Mouse (Mus musculus) liver, adult 2 months (tissue): ENCODE data around the gene Spp2. TPM values are rescaled to one million over a fixed set of nuclear protein-coding genes. Genes with fewer than 3 reads are reported as not detected.
"Not testable (repeated sequence)": the region's sequence is repeated elsewhere in the genome, so short reads cannot be mapped to it uniquely, and the experiment has no call there.

Experiments
- DNase-seq: peaks from one replicate; pipeline ENCODE4 v3.0.0-alpha.2; 2011; ENCODE audit warnings: low read depth, low spot score; ENCODE audit errors: extremely low read depth
- H3K27ac ChIP-seq: fragments of 200-500 bp; replicated peaks from 2 replicates; pipeline ENCODE4 v1.5.1; 2012; ENCODE audit warnings: low read depth, mild to moderate bottlenecking, control low read depth, inconsistent platforms, low read length; ENCODE audit not compliant: insufficient read depth
- H3K27me3 ChIP-seq: fragments of 200-500 bp; 2 replicates; pipeline ENCODE4 v1.6.1; 2012; ENCODE audit warnings: mild to moderate bottlenecking, moderate library complexity, low read length, inconsistent platforms; ENCODE audit not compliant: control insufficient read depth, insufficient read depth
- H3K36me3 ChIP-seq: fragments of 200-500 bp; 2 replicates; pipeline ENCODE4 v1.6.1; 2012; ENCODE audit warnings: low read length, inconsistent platforms; ENCODE audit not compliant: control insufficient read depth, insufficient read depth
- H3K4me1 ChIP-seq: fragments of 200-500 bp; 2 replicates; pipeline ENCODE4 v1.6.1; 2011; ENCODE audit warnings: low read length; ENCODE audit not compliant: control insufficient read depth, insufficient read depth
- H3K4me3 ChIP-seq: fragments of 200-500 bp; 2 replicates; pipeline ENCODE4 v1.5.1; 2011; ENCODE audit warnings: low read depth, mild to moderate bottlenecking, control low read depth, low read length, moderate library complexity; ENCODE audit not compliant: insufficient read depth
- H3K79me2 ChIP-seq: fragments of 200-500 bp; 2 replicates; pipeline ENCODE4 v1.6.1; 2012; ENCODE audit warnings: inconsistent platforms, mild to moderate bottlenecking, low read length, moderate library complexity; ENCODE audit not compliant: control insufficient read depth, insufficient read depth
- H3K9ac ChIP-seq: fragments of 200-500 bp; 2 replicates; pipeline ENCODE4 v1.6.1; 2012; ENCODE audit warnings: low read depth, mild to moderate bottlenecking, control low read depth, inconsistent platforms, low read length
- CTCF ChIP-seq: fragments of 200-500 bp; IDR thresholded peaks from 2 replicates; pipeline ENCODE4 v1.5.1; 2011; ENCODE audit warnings: low read depth, low read length, control low read depth
- POLR2A ChIP-seq: fragments of 200-500 bp; IDR thresholded peaks from 2 replicates; pipeline ENCODE4 v1.6.1; 2011; ENCODE audit warnings: low read length, control low read depth; ENCODE audit not compliant: insufficient read depth; ENCODE audit errors: extremely low read depth
- WGBS: fragments of 180-500 bp; shearing (Covaris S2); methylation state at CpG from one replicate; pipeline ENCODE4 v1.1.7; 2018; 5-methylcytosine and 5-hydroxymethylcytosine counted together
- polyA plus RNA-seq: library from polyadenylated mRNA; depleted of rRNA; stranded (reverse); fragments of >200 nt; gene quantifications from 2 replicates; pipeline ENCODE4 v1.2.3, GENCODE M21; 2012
- total RNA-seq: library from RNA; depleted of rRNA; stranded (reverse); fragments of >200 nt; gene quantifications from 2 replicates; pipeline ENCODE4 v1.2.3, GENCODE M21; 2014

Spp2 gene
- total and polyA plus RNA-seq, 2 experiments = 325 to 373 TPM

DNA sequence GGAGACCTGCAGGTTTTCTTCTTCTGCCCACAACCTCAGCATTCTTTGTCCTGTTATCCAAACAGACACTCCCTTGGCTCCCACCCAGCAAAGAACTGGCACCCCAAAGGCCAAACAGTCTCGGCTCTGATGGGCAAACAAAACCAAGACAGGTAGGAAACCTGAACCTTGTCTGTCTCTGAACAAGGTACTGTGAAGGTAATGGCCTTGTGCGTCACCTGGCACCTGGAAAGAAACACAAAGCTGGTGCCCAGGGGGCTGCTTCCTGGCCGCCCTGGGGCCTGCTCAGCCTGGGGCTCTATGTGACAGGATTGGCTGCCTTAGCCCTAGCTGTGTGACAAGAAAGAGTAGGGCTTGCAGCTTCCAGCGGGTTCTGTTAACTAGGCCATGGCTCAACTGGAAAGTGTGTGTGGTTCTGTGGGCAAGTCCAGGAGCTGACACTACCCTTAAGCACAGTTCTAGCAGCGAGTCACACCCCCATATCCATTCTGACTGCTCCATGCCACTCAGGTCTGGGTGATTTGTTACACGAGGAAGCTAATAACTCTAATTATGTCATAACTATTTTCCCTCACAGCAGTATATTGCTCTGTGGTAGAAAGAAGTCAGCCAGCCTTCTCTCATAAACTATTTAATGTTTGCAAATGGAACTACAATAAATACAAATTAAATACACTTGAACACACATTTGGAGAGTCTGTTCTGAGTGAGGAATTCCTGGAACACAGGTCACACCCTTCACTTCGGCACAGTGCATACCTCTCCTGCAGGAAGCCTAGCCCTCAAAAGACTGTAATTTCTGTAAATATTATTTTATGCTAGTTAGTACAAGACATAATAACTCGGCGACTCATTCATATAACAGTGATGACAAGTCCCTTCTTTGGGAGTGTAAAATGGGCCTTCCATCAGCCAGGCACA lies 30.7 kb downstream of the Spp2 start:
- H3K36me3 ChIP-seq = no peaks in the 10 kb centered on the region
- no peak overlapping the region for H3K27ac ChIP-seq
- 78% methylated on average over 9 of the region's 9 CpGs for WGBS
- no peak overlapping the region for H3K4me3 ChIP-seq
- H3K9ac ChIP-seq = no peak overlapping the region
- H3K79me2 ChIP-seq = no peaks in the 10 kb centered on the region
- DNase-seq = no peak
- no peaks in the 10 kb centered on the region for H3K4me1 ChIP-seq
- TF ChIP-seq POLR2A = no peak
- no peak for TF ChIP-seq CTCF
- no peaks in the 10 kb centered on the region for H3K27me3 ChIP-seq

DNA sequence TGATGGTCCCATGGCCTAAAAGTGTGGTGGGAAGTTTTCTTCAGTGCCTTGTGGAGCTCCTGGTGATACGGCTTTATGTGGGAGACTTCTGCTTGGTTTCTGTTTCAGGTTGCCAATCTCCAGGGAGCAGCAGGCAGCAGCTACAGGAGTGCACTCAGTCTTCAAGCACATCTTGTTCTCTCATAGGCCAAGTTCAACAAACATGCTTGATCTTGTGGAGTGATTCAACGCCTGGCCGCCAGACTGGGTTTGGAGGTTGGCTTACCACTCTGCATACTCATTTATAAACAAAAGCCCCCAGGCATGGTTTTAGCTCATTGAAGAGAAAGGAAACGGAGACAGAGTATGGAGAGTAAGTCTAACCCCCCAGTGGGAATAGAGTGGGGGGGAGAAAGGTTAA lies 36.6 kb downstream of the Spp2 start:
- Histone ChIP-seq H3K79me2 (no peaks in the 10 kb centered on the region), H3K4me3 (no peak overlapping the region), H3K27ac (no peak overlapping the region), H3K36me3 (no peaks in the 10 kb centered on the region), H3K9ac (no peak overlapping the region), H3K27me3 (no peaks in the 10 kb centered on the region), H3K4me1 (no peaks in the 10 kb centered on the region)
- no peak for DNase-seq
- WGBS = 86% methylated on average over 4 of the region's 4 CpGs
- TF ChIP-seq CTCF (no peak), POLR2A (no peak)

DNA sequence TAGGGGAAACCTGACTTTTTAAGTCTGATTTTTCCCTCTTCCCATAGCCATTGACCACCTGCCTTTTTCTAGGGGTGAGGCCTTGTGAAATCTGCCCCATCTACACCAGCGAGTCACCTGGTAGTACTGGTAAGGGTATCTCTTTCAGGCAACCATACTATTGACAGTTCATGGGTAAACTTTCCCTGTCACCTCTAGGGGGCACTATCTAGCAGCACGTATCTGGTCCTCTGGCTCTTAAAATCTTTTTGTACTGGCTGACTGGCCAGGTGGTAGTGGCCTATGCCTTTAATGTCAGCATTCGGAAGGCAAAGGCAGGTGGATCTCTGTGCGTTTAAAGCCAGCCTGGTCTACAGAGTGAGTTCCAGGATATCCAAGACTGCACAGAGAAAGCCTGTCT lies 38.6 kb downstream of the Spp2 start:
- Histone ChIP-seq H3K4me3 (no peak overlapping the region), H3K4me1 (no peaks in the 10 kb centered on the region), H3K9ac (no peak overlapping the region), H3K27me3 (no peaks in the 10 kb centered on the region), H3K27ac (no peak overlapping the region), H3K36me3 (no peaks in the 10 kb centered on the region), H3K79me2 (no peaks in the 10 kb centered on the region)
- peak; percentile 23 for DNase-seq
- 72% methylated on average over 4 of the region's 4 CpGs for WGBS
- TF ChIP-seq CTCF (no peak; the same call in 1 of the 2 replicates), POLR2A (no peak)

DNA sequence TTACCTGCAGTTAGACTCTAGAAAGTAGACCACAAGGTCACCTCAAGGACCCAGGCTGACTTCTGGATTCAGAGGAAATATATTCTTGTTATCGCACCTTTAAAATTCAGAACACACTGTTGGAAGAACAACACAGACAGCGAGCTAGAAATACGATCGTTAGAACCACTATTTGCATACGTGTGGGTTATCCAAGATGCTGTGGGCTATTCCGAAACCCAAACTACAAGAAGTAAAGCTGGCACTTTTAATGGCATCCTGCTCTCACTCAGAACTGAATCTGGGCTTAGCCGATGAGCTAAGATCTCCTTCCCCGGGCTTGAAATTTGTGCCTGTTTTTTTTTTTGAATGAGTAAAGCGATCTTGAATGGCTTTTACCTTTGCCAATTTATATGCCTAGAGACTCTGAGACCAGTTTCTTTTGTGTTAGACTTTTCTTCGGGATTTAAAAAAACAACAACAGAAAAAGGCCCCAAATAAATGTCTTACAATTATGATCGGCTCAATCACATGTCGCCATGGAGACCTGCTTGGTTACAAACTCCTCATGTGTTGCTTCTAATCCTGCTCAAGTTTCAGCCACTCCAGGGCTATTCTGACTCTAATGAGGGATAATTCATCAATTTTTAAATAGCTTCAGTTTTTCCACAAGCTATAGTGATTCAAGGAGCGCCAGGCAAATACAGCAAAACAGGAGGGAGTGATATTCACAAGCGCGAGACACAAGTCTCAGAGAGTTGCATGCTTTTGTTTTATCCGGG lies 39.7 kb downstream of the Spp2 start:
- H3K27ac ChIP-seq = no peak overlapping the region
- no peak overlapping the region for H3K4me3 ChIP-seq
- no peak for DNase-seq
- no peaks in the 10 kb centered on the region for H3K79me2 ChIP-seq
- TF ChIP-seq POLR2A = no peak
- TF ChIP-seq CTCF = no peak
- WGBS = 89% methylated on average over 16 of the region's 16 CpGs
- no peaks in the 10 kb centered on the region for H3K27me3 ChIP-seq
- no peak overlapping the region for H3K9ac ChIP-seq
- no peaks in the 10 kb centered on the region for H3K36me3 ChIP-seq
- no peaks in the 10 kb centered on the region for H3K4me1 ChIP-seq

DNA sequence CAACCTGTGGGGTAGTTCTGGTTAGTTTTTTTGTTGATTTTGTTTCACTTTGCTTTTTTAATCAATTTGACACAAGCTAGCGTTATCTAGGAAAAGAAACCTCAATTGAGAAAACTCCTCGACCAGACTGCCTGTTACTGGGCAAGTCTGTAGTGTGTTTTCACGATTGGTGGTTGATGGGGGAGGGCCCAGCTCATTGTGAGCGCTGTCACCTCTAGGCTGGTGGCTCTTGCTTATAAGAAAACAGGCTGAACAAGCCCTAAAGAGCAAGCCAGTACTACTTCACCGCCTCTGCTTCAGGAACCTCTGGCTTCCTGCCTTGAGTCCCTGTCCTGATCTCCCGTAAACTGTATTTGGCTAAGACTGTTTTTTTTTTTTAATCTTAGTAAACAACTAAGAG lies 40.7 kb downstream of the Spp2 start:
- H3K4me1 ChIP-seq = no peaks in the 10 kb centered on the region
- 31% methylated on average over 6 of the region's 6 CpGs for WGBS
- H3K27ac ChIP-seq = no peak overlapping the region
- DNase-seq = no peak
- H3K27me3 ChIP-seq = no peaks in the 10 kb centered on the region
- H3K4me3 ChIP-seq = no peak overlapping the region
- no peak overlapping the region for H3K9ac ChIP-seq
- H3K79me2 ChIP-seq = no peaks in the 10 kb centered on the region
- TF ChIP-seq CTCF = no peak
- TF ChIP-seq POLR2A = no peak
- no peaks in the 10 kb centered on the region for H3K36me3 ChIP-seq

DNA sequence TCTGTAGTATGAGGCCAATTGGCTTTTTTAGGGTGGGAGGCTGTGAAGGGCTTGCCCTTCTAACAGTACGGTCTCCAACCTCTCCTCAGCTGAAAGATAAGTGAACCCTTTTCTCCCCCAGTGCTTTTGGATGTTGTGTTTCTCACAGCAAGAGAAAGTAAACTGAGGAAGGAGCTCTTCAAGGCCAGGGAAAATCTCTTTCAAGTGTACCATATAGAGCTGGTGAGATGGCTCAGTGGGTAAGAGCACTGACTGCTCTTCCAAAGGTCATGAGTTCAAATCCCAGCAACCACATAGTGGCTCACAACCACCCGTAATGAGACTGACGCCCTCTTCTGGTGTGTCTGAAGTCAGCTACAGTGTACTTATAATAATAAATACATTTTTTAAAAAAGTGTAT lies 41.3 kb downstream of the Spp2 start:
- H3K9ac ChIP-seq, H3K79me2 ChIP-seq, H3K4me3 ChIP-seq, H3K27me3 ChIP-seq, H3K4me1 ChIP-seq, DNase-seq, H3K27ac ChIP-seq, H3K36me3 ChIP-seq: not testable (repeated sequence)
- WGBS = 85% methylated on average over 3 of the region's 3 CpGs
